Mouse (Mus musculus) forebrain, postnatal 0 days (tissue): Measurements from ENCODE around the gene Crybg1. TPM values are rescaled to one million over a fixed set of nuclear protein-coding genes. Genes with fewer than 3 reads are reported as not detected.
A peak's percentile ranks its signal among the peaks of the same experiment; 100 is the strongest.

ENCODE experiments used
- ATAC-seq: fragments of 200-750 bp; cut with Nextera tagmentation; 2 replicates; pipeline ENCODE4 v1.8.0; 2017; ENCODE audit warnings: mild to moderate bottlenecking, moderate library complexity
- DNase-seq: peaks from one replicate; pipeline ENCODE4 v3.0.0-alpha.2; 2015
- H3K27ac ChIP-seq: fragments of 300-500 bp; sonication (generic); 2 replicates; pipeline ENCODE4 v1.5.1; 2014; ENCODE audit warnings: low read depth, mild to moderate bottlenecking, antibody characterized with exemption, low read length, moderate library complexity, mixed read lengths
- H3K27me3 ChIP-seq: fragments of 300-500 bp; sonication (generic); 2 replicates; pipeline ENCODE4 v1.6.1; 2014; ENCODE audit warnings: mild to moderate bottlenecking, low read length, mixed read lengths; ENCODE audit not compliant: insufficient read depth
- H3K36me3 ChIP-seq: fragments of 300-500 bp; sonication (generic); 2 replicates; pipeline ENCODE4 v1.6.1; 2014; ENCODE audit warnings: mild to moderate bottlenecking, moderate library complexity; ENCODE audit not compliant: insufficient read depth
- H3K4me1 ChIP-seq: fragments of 300-500 bp; sonication (generic); 2 replicates; pipeline ENCODE4 v1.6.1; 2014; ENCODE audit warnings: antibody characterized with exemption; ENCODE audit not compliant: insufficient read depth
- H3K4me2 ChIP-seq: fragments of 300-500 bp; sonication (generic); 2 replicates; pipeline ENCODE4 v1.6.1; 2014; ENCODE audit warnings: low read depth, mild to moderate bottlenecking, moderate library complexity
- H3K4me3 ChIP-seq: fragments of 300-500 bp; sonication (generic); 2 replicates; pipeline ENCODE4 v1.5.1; 2014; ENCODE audit warnings: low read depth, low read length, mixed read lengths
- H3K9ac ChIP-seq: fragments of 300-500 bp; sonication (generic); 2 replicates; pipeline ENCODE4 v1.6.1; 2014; ENCODE audit warnings: mild to moderate bottlenecking
- H3K9me3 ChIP-seq: fragments of 300-500 bp; sonication (generic); 2 replicates; pipeline ENCODE4 v1.6.1; 2016; ENCODE audit warnings: low read length
- CTCF ChIP-seq: sonication (generic); IDR thresholded peaks from 2 replicates; pipeline ENCODE4 v1.5.1; 2016; ENCODE audit warnings: antibody characterized with exemption, control low read depth, low read depth
- WGBS: fragments of 180-500 bp; shearing (Covaris S2); extraction: QIAGEN DNeasy Blood & Tissue Kit; methylation state at CpG from one replicate; pipeline ENCODE4 v1.1.7; 2014; 5-methylcytosine and 5-hydroxymethylcytosine counted together
- polyA plus RNA-seq: library from polyadenylated mRNA; unstranded; fragments of >200 nt; fragmentation: Nextera tagmentation; extraction: Ambion mirVana; gene quantifications from 2 replicates; pipeline ENCODE4 v1.2.1, GENCODE M21; 2015
- total RNA-seq: library from RNA; depleted of rRNA; stranded (reverse); fragments of >200 nt; gene quantifications from 2 replicates; pipeline ENCODE4 v1.2.3, GENCODE M21; 2014

Crybg1 gene
- total and polyA plus RNA-seq, 2 experiments from 2014 or later = 0.25 to 0.90 TPM

- 90% methylated on average over 6 of the region's 6 CpGs for WGBS
- no peak for DNase-seq
- ATAC-seq = no peak
- H3K4me2 ChIP-seq = no peak overlapping the region
- H3K9me3 ChIP-seq = no peaks in the 10 kb centered on the region
- no peak overlapping the region for H3K9ac ChIP-seq
- H3K27me3 ChIP-seq = no peaks in the 10 kb centered on the region
- no peak overlapping the region for H3K27ac ChIP-seq
- H3K4me3 ChIP-seq = no peak overlapping the region
- TF ChIP-seq CTCF = no peak
- no peaks in the 10 kb centered on the region for H3K4me1 ChIP-seq
- H3K36me3 ChIP-seq = no peaks in the 10 kb centered on the region
Measured at GRCm38 (mm10) chr10:44065848-44066360, 82.7 kb downstream of the Crybg1 start.

- no peaks in the 10 kb centered on the region for H3K27me3 ChIP-seq
Measured at GRCm38 (mm10) chr10:44062981-44063380, 85.7 kb downstream of the Crybg1 start.

GRCm38 (mm10) chr10:44050913-44051312 lies 97.7 kb downstream of the Crybg1 start:
- no peaks in the 10 kb centered on the region for H3K4me1 ChIP-seq
- no peaks in the 10 kb centered on the region for H3K27me3 ChIP-seq
- WGBS = 89% methylated on average over 6 of the region's 6 CpGs
- H3K4me2 ChIP-seq = no peak overlapping the region
- DNase-seq (no peak), ATAC-seq (no peak)
- no peak overlapping the region for H3K27ac ChIP-seq
- no peaks in the 10 kb centered on the region for H3K36me3 ChIP-seq
- H3K9me3 ChIP-seq = no peaks in the 10 kb centered on the region
- H3K9ac ChIP-seq = no peak overlapping the region
- no peak for TF ChIP-seq CTCF
- H3K4me3 ChIP-seq = no peak overlapping the region

More at GRCm38 (mm10) chr10:44062981-44063380, 85.7 kb downstream of the Crybg1 start:
- ATAC-seq (no peak), DNase-seq (no peak)
- 96% methylated on average over 4 of the region's 4 CpGs for WGBS
- TF ChIP-seq CTCF = no peak
- Histone ChIP-seq H3K36me3 (no peaks in the 10 kb centered on the region), H3K9me3 (no peaks in the 10 kb centered on the region), H3K27ac (no peak overlapping the region), H3K9ac (no peak overlapping the region), H3K4me2 (no peak overlapping the region), H3K4me3 (no peak overlapping the region), H3K4me1 (no peaks in the 10 kb centered on the region)

GRCm38 (mm10) chr10:44044727-44045126 lies 103.9 kb downstream of the Crybg1 start:
- H3K36me3 ChIP-seq = no peaks in the 10 kb centered on the region
- H3K27me3 ChIP-seq = no peaks in the 10 kb centered on the region
- no peaks in the 10 kb centered on the region for H3K4me1 ChIP-seq
- no peak overlapping the region for H3K27ac ChIP-seq
- H3K9ac ChIP-seq = no peak overlapping the region
- 71% methylated on average over 4 of the region's 4 CpGs for WGBS
- no peak overlapping the region for H3K4me2 ChIP-seq
- H3K9me3 ChIP-seq = no peaks in the 10 kb centered on the region
- DNase-seq (no peak), ATAC-seq (no peak)
- 0 out of 2 replicates have a peak, but pooled peaks have one; percentile 7 for TF ChIP-seq CTCF
- no peak overlapping the region for H3K4me3 ChIP-seq

- Histone ChIP-seq H3K4me2 (no peak overlapping the region), H3K4me1 (no peaks in the 10 kb centered on the region), H3K9me3 (no peaks in the 10 kb centered on the region), H3K9ac (no peak overlapping the region), H3K36me3 (no peaks in the 10 kb centered on the region), H3K27me3 (no peaks in the 10 kb centered on the region), H3K4me3 (no peak overlapping the region), H3K27ac (no peak overlapping the region)
- WGBS = 60% methylated on average over 7 of the region's 7 CpGs
- ATAC-seq (no peak), DNase-seq (no peak)
- no peak for TF ChIP-seq CTCF
Measured at GRCm38 (mm10) chr10:44043630-44044029, 105.0 kb downstream of the Crybg1 start.

- Histone ChIP-seq H3K4me2 (no peak overlapping the region), H3K4me1 (no peaks in the 10 kb centered on the region), H3K9me3 (no peaks in the 10 kb centered on the region), H3K27me3 (no peaks in the 10 kb centered on the region), H3K9ac (no peak overlapping the region), H3K36me3 (no peaks in the 10 kb centered on the region), H3K4me3 (no peak overlapping the region), H3K27ac (no peak overlapping the region)
- WGBS = 91% methylated on average over 2 of the region's 2 CpGs
- no peak for TF ChIP-seq CTCF
- DNase-seq = no peak
- no peak for ATAC-seq
Measured at GRCm38 (mm10) chr10:44039185-44039584, 109.5 kb downstream of the Crybg1 start.

GRCm38 (mm10) chr10:44037918-44038544 lies 110.6 kb downstream of the Crybg1 start:
- Histone ChIP-seq H3K9me3 (no peaks in the 10 kb centered on the region), H3K27ac (no peak overlapping the region), H3K4me1 (no peaks in the 10 kb centered on the region), H3K27me3 (no peaks in the 10 kb centered on the region), H3K36me3 (no peaks in the 10 kb centered on the region), H3K4me3 (no peak overlapping the region), H3K9ac (no peak overlapping the region), H3K4me2 (no peak overlapping the region)
- 54% methylated on average over 11 of the region's 11 CpGs for WGBS
- DNase-seq = no peak
- TF ChIP-seq CTCF = no peak
- no peak for ATAC-seq
